Mouse (Mus musculus) layer of hippocampus, adult 11-12 months (tissue): ENCODE results near the gene Wipi1.

Experiments
- DNase-seq: peaks from one replicate; pipeline ENCODE4 v3.0.0; 2022; ENCODE audit warnings: low spot score

The Wipi1 gene

DNA sequence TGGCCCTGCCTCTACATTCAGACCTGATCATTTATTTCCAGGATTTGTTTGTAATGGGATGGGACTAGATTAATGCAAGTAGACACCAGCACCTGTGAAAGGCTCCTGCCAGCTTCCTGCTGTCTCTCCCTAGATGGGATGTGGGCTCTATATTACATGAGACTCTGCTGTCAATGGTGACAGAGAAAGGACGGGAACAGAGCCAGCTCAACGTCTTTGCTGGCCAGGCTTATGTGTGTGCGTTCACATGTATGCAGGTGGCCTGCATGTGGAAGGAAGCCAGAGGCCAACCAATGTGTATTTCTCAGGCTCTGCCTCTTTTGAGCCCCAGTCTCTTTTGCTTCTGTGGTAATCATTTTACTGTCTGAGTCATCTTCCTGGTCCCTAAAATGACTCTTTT, 33.2 kb downstream of the Wipi1 start:
- no peak for DNase-seq

DNA sequence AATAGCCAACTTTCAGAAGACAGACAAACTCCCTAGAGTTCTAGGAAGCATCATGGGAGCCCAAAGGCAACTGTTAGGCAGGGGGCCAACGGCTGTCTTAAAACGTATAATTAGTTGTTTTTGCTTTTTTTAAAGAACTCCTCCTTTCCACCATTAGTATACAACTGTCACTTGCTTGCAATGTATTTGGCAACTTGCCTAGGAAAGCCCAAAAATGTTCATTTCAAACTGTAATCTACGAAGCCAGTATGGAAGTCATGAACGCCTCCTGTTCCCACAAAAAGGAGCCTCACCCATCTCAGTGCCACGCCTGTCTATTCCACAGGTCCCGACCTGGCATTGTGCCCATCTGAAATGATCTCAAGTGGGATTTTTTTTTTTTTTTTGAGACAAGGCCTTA, 35.9 kb downstream of the Wipi1 start:
- DNase-seq = no peak

DNA sequence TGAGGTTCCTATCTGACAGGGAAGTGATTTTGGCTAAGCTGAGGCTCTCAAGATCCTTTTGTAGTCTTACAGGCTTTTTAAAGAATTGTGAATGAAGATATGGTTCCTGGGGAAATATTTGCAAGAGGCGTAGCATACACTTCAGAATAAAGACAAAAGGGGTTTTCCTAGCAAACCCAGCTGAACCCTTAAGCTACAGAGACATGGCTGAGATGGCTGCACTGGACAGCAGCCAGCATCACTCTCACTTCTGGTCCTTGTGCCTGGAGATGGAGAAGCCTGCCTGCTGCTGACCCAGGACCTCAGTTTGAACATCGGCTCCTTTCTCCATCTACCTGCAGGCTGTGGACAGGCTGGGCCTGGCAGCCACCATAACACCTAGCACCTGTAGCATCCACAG, 37.2 kb downstream of the Wipi1 start:
- no peak for DNase-seq

GRCm38 (mm10) chr11:109572051-109572450, 39.7 kb downstream of the Wipi1 start:
- DNase-seq = no peak

DNA sequence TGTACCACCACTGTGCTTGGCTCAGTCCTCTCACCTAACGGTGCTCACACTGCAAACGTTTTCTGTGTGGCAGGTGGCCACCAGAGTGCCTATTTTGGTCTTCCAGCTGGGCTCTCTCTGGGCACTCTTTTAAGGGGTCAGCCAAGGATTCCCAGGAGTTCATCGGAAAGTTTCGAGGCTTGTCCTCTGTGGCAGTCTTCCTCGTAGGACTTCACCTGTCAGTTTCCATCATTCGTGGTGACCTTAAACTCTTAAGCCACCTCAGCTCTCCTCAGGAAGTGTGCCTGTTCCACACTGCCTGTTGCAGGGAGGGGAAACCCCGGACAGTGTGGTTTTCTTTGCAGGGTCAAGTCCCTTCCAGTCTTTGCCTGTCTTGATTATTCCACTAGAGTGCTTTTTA, 42.0 kb downstream of the Wipi1 start:
- DNase-seq = no peak

DNA sequence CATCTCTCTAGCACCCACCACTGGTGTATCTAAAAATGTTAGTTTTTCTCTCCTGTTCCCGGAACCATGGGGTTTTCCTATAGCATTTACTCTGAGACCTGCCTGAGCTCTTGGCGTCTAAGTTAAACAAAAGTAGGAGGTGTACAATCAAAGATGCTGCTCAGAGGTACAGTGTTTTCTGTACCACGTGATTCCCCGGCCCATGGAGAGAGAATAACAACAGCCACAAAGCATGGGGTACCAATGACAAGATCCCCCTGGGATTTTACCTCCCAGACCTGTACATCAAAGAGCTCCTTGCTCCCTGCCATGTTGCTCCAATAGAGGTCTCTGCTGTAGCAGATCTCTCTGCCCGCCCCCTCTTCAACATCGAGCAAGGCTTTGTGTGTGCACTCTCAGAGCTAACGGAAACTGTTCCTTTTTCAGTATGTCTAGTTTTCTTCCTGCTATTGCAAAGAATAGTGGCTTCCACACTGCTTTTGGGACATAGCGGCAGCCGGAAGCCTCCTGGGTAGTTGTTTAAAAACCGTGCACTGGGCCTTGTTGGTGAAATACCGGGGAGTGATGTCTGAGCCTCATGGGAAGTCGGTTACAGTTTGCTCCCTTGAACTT, 42.7 kb downstream of the Wipi1 start:
- no peak for DNase-seq

- no peak for DNase-seq
These were observed 47.1 kb downstream of the Wipi1 start for GRCm38 (mm10) chr11:109564466-109565214.

DNA sequence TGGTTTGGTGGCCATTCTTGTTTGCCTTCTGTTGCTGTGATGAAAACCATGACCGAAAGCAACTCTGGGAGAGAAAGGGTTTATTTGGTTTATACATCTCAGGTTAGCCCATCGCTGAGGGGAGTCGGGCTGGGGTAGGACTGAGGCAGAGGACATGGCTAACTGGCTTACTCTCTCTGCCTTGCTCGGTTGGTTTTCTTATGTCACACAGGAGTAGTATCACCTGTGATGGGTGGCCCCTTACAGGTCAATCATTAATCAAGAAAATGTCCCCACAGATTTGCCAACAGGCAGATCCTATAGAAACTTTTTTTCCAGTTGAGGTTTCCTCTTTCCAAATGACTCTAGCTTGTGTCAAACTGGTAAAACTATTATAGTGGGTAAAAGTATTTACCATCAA, 48.1 kb downstream of the Wipi1 start:
- DNase-seq = no peak

DNA sequence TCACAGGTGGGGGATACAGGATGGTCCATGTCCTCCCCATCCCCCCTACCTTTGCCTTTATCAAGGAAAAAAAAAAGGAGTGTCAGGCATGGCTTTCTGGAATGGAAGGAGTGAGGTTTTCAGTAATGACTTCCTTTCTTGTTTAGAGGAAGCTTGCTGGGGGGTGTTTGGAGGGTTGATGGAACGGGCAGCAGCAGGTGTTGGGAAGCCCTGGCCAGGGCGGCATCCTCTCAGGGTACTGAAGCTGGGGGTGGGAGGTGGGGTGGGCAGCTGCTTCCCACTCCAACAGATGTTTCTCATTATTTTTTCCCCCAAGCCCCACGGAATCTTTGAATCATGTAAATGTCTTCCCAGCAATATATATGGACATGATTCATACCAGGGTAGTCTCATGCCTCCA, 50.3 kb downstream of the Wipi1 start:
- DNase-seq = no peak

DNA sequence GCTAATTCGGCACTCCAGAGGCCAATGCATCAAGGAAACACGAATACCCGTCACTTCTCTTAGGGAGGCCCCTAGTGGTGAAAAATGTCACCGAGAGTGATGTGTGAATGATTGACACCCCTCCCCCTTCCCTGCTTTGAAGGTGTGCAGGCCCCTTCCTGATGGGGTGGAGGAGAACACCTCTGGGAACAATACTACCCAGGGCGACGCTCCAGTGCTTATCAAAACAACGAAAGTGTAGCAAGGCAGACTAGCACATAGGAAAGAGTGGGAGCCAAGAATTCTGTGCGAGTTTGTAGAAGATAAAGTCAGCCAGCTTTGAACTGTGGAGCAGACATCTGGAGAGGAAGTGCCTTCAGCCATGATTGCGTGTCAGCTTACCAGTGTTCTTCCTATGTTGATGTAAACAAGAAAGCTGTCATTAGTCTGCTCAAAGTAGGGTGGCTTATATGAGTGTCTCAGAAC, 50.9 kb downstream of the Wipi1 start:
- DNase-seq = no peak

GRCm38 (mm10) chr11:109559241-109559640, 52.5 kb downstream of the Wipi1 start:
- DNase-seq = no peak

- DNase-seq = no peak
These were observed 54.3 kb downstream of the Wipi1 start for GRCm38 (mm10) chr11:109557419-109557818.

GRCm38 (mm10) chr11:109556130-109556529, 55.6 kb downstream of the Wipi1 start:
- no peak for DNase-seq

GRCm38 (mm10) chr11:109554443-109554842, 57.3 kb downstream of the Wipi1 start:
- no peak for DNase-seq

GRCm38 (mm10) chr11:109553921-109554320, 57.8 kb downstream of the Wipi1 start:
- DNase-seq = no peak

DNA sequence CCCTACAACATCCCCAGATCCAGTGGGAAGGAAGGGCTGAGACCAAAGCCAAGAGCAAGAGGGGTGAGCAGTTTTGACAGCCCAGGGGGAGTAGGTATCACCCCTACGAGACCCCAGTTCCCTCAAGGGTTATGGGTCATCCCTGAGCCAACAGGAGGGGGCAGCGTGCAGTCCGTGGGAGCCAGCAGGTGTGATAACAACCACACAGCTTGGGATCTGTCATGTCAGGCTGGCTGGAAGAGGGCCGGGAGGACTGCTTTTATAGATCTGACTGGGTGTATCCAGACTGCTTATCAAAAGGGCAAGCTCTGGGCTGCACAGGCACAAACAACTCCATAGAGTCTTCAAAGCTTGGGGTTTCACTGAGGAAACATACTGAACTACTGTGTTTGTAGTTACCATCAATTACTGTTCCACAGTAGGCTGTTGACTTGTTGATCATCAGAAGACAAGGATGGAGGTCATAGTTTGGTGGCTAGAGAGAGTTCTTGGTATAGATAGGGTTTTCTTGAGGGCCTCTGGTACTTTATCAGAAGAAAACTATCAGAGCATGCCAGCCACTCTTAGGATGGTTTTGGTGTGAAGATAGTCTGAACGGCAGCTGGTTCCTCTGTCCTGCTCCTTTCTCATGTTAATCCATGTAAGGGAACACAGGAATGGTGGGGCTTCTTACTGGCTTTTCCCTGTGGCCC, 62.0 kb downstream of the Wipi1 start:
- no peak for DNase-seq

DNA sequence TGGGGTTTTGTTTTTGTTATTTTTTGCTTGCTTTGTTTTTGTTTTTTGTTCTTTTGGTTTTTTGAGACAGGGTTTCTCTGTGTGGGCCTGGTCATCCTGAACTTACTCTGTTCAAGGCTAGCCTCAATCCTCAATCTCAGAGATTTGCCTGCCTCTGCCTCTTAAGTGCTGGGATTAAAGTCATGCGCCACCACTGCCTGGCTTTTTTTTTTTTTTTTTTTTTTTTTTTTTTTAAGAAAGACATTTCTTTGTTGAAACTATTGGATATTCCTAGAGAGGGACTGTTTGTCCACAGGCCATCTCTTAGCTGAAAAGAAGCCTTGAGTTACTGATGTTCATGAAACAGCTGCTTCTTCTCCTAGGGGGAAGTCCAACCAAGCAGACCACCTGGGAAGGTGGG, 64.1 kb downstream of the Wipi1 start:
- DNase-seq = no peak

DNA sequence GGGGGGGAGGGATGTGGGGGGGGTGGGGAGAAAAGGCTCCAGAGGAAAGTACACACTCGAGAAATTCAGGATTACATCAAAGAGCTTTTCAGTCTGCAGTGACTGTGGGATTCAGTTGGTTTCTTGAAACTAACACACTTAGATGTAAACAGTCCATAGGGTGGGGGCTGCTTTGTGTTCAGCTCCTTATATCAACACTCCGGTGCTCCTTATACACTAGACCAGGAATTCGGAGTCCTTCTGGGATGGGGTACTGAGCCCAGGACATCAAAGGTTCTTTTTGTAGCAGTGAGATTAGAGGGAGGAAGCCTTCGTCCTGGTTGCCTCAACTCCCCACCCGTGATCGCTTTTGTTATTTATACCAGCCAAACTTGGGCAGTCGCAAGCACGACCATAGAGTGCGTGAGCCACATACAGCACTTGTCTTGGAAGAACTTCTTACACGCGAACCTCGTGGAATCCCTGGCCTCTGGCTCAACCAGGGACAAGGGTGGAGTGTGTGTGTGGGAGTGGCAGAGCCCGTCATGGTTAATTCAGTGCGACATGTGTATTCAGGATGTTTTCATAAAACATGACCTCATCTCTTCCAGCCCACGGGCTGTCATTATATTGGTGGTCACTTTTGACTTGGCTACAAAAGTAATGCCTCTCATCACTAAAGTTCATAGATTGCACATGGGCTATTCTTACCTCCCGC, 65.3 kb downstream of the Wipi1 start:
- no peak for DNase-seq

- no peak for DNase-seq
These were observed 66.0 kb downstream of the Wipi1 start for GRCm38 (mm10) chr11:109545700-109546143.

- no peak for DNase-seq
These were observed 66.5 kb downstream of the Wipi1 start for GRCm38 (mm10) chr11:109545265-109545664.

- no peak for DNase-seq
These were observed 67.3 kb downstream of the Wipi1 start for GRCm38 (mm10) chr11:109544432-109544831.

DNA sequence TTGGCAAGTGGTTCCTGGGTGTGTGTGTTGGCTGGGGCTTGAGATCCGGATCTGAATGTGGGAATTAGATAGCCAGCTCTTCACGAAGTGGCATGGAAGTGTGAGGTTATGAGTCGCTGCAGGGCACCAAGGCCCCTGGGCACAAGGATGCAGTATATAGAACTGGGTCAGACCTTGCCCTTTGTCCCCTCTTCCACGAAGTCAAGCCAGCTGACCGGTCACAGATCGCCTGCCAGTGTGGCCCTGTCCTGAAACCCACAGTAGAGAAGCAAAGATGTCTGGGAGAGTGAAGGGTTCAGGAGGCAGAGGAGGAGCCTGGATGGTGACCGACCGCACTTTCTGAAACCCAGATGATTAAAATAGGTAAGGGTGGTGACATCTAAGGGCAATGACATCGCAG, 68.3 kb downstream of the Wipi1 start:
- no peak for DNase-seq

- no peak for DNase-seq
These were observed 72.5 kb downstream of the Wipi1 start for GRCm38 (mm10) chr11:109539290-109539689.
